Mouse (Mus musculus) G1E-ER4 (cell line): ENCODE data around the gene Gm9639. TPM values are rescaled to one million over a fixed set of nuclear protein-coding genes. Genes with fewer than 3 reads are reported as not detected.
"Not testable (repeated sequence)": the region's sequence is repeated elsewhere in the genome, so short reads cannot be mapped to it uniquely, and the experiment has no call there.

ENCODE experiments used
- GATA1 ChIP-seq: IDR thresholded peaks from one replicate; pipeline ENCODE4 v1.8.0; 2012; ENCODE audit warnings: low read length, inconsistent platforms
- polyA plus RNA-seq: library from polyadenylated mRNA; stranded (reverse); fragments of >175 nt; gene quantifications from 2 replicates; pipeline ENCODE4 v1.2.3, GENCODE M21; 2012

Gene Gm9639
- polyA plus RNA-seq, 1 experiment = not detected

- TF ChIP-seq GATA1 = no peak
These were observed 25.1 kb downstream of the Gm9639 start for GRCm38 (mm10) chr10:77769727-77770126.

- not testable (repeated sequence) for TF ChIP-seq GATA1
These were observed 35.3 kb downstream of the Gm9639 start, which contains the start of gene Gm3233 for GRCm38 (mm10) chr10:77759582-77759981. Gene Gm3233, minus strand, starts transcription at chr10:77759682.

GRCm38 (mm10) chr10:77753448-77753847, 41.4 kb downstream of the Gm9639 start:
- TF ChIP-seq GATA1 = no peak

- TF ChIP-seq GATA1 = not testable (repeated sequence)
These were observed 43.6 kb downstream of the Gm9639 start, which contains the start of gene Gm9736 for GRCm38 (mm10) chr10:77751254-77751653. Gene Gm9736, minus strand, starts transcription at chr10:77751354.

Other genes starting within 250 kb of the Gm9639 start
- gene Pttg1ip, start 213.4 kb downstream of the Gm9639 start, polyA plus RNA-seq = 101 and 130 TPM in 2 replicates
- gene Sumo3, start 189.0 kb downstream of the Gm9639 start, polyA plus RNA-seq = 166 and 172 TPM in 2 replicates
- 0.54 TPM in 1 of 2 replicates, not detected in the other for gene Gm49325, start 188.9 kb downstream of the Gm9639 start, polyA plus RNA-seq
- gene Ube2g2, start 172.8 kb downstream of the Gm9639 start, polyA plus RNA-seq = 30.8 and 39.8 TPM in 2 replicates
- gene Tspear, start 108.5 kb downstream of the Gm9639 start, polyA plus RNA-seq = not detected in 2 replicates
- not detected in 2 replicates for gene Gm19402, start 104.3 kb downstream of the Gm9639 start, polyA plus RNA-seq
- gene Gm9508, start 97.8 kb downstream of the Gm9639 start, polyA plus RNA-seq = not detected in 2 replicates
- gene Gm10272, start 88.5 kb downstream of the Gm9639 start, polyA plus RNA-seq = not detected in 2 replicates
- not detected in 2 replicates for gene Gm10024, start 83.6 kb downstream of the Gm9639 start, polyA plus RNA-seq
- not detected in 2 replicates for gene Gm10142, start 79.3 kb downstream of the Gm9639 start, polyA plus RNA-seq
- not detected in 2 replicates for gene Krtap12-1, start 74.5 kb downstream of the Gm9639 start, polyA plus RNA-seq
- gene Gm10100, start 68.6 kb downstream of the Gm9639 start, polyA plus RNA-seq = not detected in 2 replicates
- gene Gm18596, start 52.4 kb downstream of the Gm9639 start, polyA plus RNA-seq = not detected in 2 replicates
- not detected in 2 replicates for gene Gm9736, start 43.7 kb downstream of the Gm9639 start, polyA plus RNA-seq
- gene Gm3233, start 35.4 kb downstream of the Gm9639 start, polyA plus RNA-seq = not detected in 2 replicates
- not detected in 2 replicates for gene Gm3238, start 23.8 kb downstream of the Gm9639 start, polyA plus RNA-seq
- gene Gm7138, start 18.1 kb downstream of the Gm9639 start, polyA plus RNA-seq = not detected in 2 replicates
- not detected in 2 replicates for gene Gm3250, start 12.5 kb downstream of the Gm9639 start, polyA plus RNA-seq
- gene Gm7137, start 6.9 kb downstream of the Gm9639 start, polyA plus RNA-seq = not detected in 2 replicates
- gene Gm19668, start 4.1 kb upstream of the Gm9639 start, polyA plus RNA-seq = not detected in 2 replicates
- gene Gm9507, start 16.8 kb upstream of the Gm9639 start, polyA plus RNA-seq = not detected in 2 replicates
- gene Gm2696, start 19.6 kb upstream of the Gm9639 start, polyA plus RNA-seq = not detected in 2 replicates
- not detected in 2 replicates for gene Krtap10-4, start 32.0 kb upstream of the Gm9639 start, polyA plus RNA-seq
- not detected in 2 replicates for gene Krtap10-10, start 40.9 kb upstream of the Gm9639 start, polyA plus RNA-seq
- not detected in 2 replicates for gene Gm36176, start 51.7 kb upstream of the Gm9639 start, polyA plus RNA-seq
- gene Gm10318, start 57.8 kb upstream of the Gm9639 start, polyA plus RNA-seq = not detected in 2 replicates
- gene Gm3285, start 66.9 kb upstream of the Gm9639 start, polyA plus RNA-seq = not detected in 2 replicates
- not detected in 2 replicates for gene Lrrc3, start 107.5 kb upstream of the Gm9639 start, polyA plus RNA-seq
- gene Trpm2, start 175.5 kb upstream of the Gm9639 start, polyA plus RNA-seq = not detected in 2 replicates
- 27.6 and 27.7 TPM in 2 replicates for gene 1810043G02Rik, start 183.4 kb upstream of the Gm9639 start, polyA plus RNA-seq
- 111 and 128 TPM in 2 replicates for gene Pfkl, start 215.0 kb upstream of the Gm9639 start, polyA plus RNA-seq
- not detected in 2 replicates for gene Dnmt3l, start 246.9 kb upstream of the Gm9639 start, polyA plus RNA-seq
- 0.09 TPM in 1 of 2 replicates, not detected in the other for gene Aire, start 248.5 kb upstream of the Gm9639 start, polyA plus RNA-seq